In the genomic region with DNA sequence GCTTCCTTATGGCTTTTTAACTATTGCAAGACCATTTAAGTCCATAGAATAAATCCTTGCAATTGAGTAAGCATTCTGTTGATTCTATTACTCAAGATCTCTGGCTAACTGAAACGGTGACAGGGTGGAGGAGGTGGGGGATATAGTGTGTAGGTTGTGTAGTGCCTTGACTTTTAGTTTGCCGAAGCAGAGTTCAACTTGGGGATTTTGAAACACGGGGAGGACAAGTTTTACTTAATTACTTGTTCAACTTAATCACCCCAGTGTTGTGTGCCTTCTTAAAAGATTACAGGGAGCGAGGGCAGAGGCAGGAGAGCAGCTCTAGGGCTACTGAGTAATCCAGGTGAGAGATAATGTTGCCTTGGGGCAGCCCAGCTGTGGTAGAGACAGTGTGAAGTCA, we compare ENCODE assay signal across 17 mouse cellular contexts.
"Had no signal": no experiment of that assay in that cellular context is flagged by ENCODE, and none has a peak within 500 bp of the region (broad histone marks: within the 10 kb centered on the region; RNA-seq: fewer than 3 reads in every experiment).

No protein-coding gene starts in this region.

- ATAC-seq: lung, postnatal 0 days; midbrain, embryonic 13.5 days; midbrain, embryonic 15.5 days had no signal

- H3K27me3 ChIP-seq: lung, embryonic 15.5 days; megakaryocyte, embryonic 14.5 days; midbrain, embryonic 13.5 days; midbrain, embryonic 15.5 days; neural tube, embryonic 12.5 days; stomach, embryonic 15.5 days had no signal

- H3K4me3 ChIP-seq: lung, embryonic 15.5 days; megakaryocyte, embryonic 14.5 days; midbrain, embryonic 13.5 days; midbrain, embryonic 15.5 days; neural tube, embryonic 12.5 days; stomach, embryonic 15.5 days had no signal

- H3K9me3 ChIP-seq: lung, embryonic 15.5 days; midbrain, embryonic 13.5 days; midbrain, embryonic 15.5 days; neural tube, embryonic 12.5 days; stomach, embryonic 15.5 days had no signal

- H3K4me2 ChIP-seq: lung, embryonic 15.5 days; midbrain, embryonic 11.5 days; midbrain, embryonic 13.5 days; midbrain, embryonic 15.5 days; neural tube, embryonic 12.5 days; stomach, embryonic 15.5 days had no signal

- H3K27ac ChIP-seq: lung, embryonic 15.5 days; macrophage; midbrain, embryonic 13.5 days; midbrain, embryonic 15.5 days; neural tube, embryonic 12.5 days; stomach, embryonic 15.5 days; stomach, postnatal 0 days had no signal

- DNase-seq: lung, adult 2 months; lung, postnatal 14 days; lung, postnatal 36 days; right cerebral cortex, postnatal 14 days; thymus, adult 2 months; thymus, postnatal 25 days; thymus, postnatal 4 days had no signal

- H3K9ac ChIP-seq: lung, embryonic 15.5 days; midbrain, embryonic 13.5 days; midbrain, embryonic 15.5 days; neural tube, embryonic 12.5 days; stomach, embryonic 15.5 days had no signal

- H3K36me3 ChIP-seq: lung, embryonic 15.5 days; midbrain, embryonic 13.5 days; midbrain, embryonic 15.5 days; neural tube, embryonic 12.5 days; stomach, embryonic 15.5 days had no signal

- H3K4me1 ChIP-seq: lung, embryonic 15.5 days; megakaryocyte, embryonic 14.5 days; midbrain, embryonic 13.5 days; midbrain, embryonic 15.5 days; neural tube, embryonic 12.5 days; stomach, embryonic 15.5 days had no signal
